Mouse (Mus musculus) lung, adult 18-20 months (tissue): ENCODE measurements at regions not wholly inside any gene's neighbourhood (a gene's known extent, or its start where the extent isn't known, plus 50 kb on each side); places are given as distances from the start of the nearest gene placed in this dataset.

Source experiments
- DNase-seq, 2 experiments: peaks; one replicate each; pipeline ENCODE4 v3.0.0; 2022; ENCODE audit warnings: mixed read lengths in 2 of 2

- no peak for DNase-seq
Measured at GRCm38 (mm10) chr3:61466641-61467040, 100.9 kb upstream of the B430305J03Rik start.

- DNase-seq: no peak
Measured at GRCm38 (mm10) chr3:61460076-61460475, 94.3 kb upstream of the B430305J03Rik start.

- DNase-seq: no peak
Measured at GRCm38 (mm10) chr3:61456598-61456997, 90.8 kb upstream of the B430305J03Rik start.

- no peak for DNase-seq
Measured at GRCm38 (mm10) chr3:61442000-61442739, 76.4 kb upstream of the B430305J03Rik start.

- no peak for DNase-seq
Measured at GRCm38 (mm10) chr3:61441445-61441844, 75.7 kb upstream of the B430305J03Rik start.

- DNase-seq: no peak
Measured at GRCm38 (mm10) chr3:61428713-61429112, 63.0 kb upstream of the B430305J03Rik start.

- DNase-seq: no peak
Measured at GRCm38 (mm10) chr3:61423945-61424344, 58.2 kb upstream of the B430305J03Rik start.

GRCm38 (mm10) chr3:61419706-61420105 lies 54.0 kb upstream of the B430305J03Rik start:
- DNase-seq: no peak

GRCm38 (mm10) chr3:61418096-61418495 lies 52.3 kb upstream of the B430305J03Rik start:
- no peak for DNase-seq
